Mouse (Mus musculus): ENCODE measurements around the gene Dnttip1. TPM values are rescaled to one million over a fixed set of nuclear protein-coding genes. Genes with fewer than 3 reads are reported as not detected.

The Dnttip1 gene
- polyA plus RNA-seq, 1 experiment from 2014 or later = 55.1 TPM

DNA sequence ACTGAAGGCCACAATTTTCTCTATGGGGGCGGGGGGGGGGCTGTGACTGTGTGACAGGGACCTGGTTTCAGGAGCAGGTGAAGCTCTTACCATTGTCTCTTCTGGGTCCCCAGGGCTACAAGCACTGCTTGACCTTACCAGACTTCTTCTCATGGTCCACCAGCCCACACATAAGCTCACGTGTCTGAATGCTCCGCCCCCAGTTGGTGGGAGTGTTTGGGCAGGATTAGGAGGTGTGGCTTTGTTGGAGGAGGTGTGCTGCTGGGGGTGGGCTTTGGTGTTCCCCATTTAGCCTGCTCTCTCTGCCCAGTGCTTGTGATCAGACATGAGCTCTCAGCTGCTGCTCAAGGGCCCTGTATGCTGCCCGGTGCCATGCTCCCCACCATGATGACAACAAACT is 22.5 kb upstream of the Dnttip1 start:
- H3K4me1 ChIP-seq (ENCODE audit: control insufficient read depth, insufficient read depth, low read length) = no peaks in the 10 kb centered on the region
- H3K36me3 ChIP-seq (ENCODE audit: control insufficient read depth, insufficient read depth, low read length) = no peaks in the 10 kb centered on the region
- ATAC-seq = no peak
- H3K4me3 ChIP-seq (ENCODE audit: low read depth, low read length) = no peak overlapping the region
- no peaks in the 10 kb centered on the region for H3K27me3 ChIP-seq (ENCODE audit: control insufficient read depth, insufficient read depth, low read depth, low read length)
- no peak overlapping the region for H3K9ac ChIP-seq (ENCODE audit: low read depth, low read length)
- H3K4me2 ChIP-seq (ENCODE audit: low read length) = no peak overlapping the region
- H3K27ac ChIP-seq (ENCODE audit: low read length) = no peak overlapping the region
- H3K9me3 ChIP-seq (replicated peaks; ENCODE audit: control insufficient read depth, low read length, poor library complexity, severe bottlenecking) = no peaks in the 10 kb centered on the region
- WGBS = 50% methylated on average over 4 of the region's 4 CpGs

DNA sequence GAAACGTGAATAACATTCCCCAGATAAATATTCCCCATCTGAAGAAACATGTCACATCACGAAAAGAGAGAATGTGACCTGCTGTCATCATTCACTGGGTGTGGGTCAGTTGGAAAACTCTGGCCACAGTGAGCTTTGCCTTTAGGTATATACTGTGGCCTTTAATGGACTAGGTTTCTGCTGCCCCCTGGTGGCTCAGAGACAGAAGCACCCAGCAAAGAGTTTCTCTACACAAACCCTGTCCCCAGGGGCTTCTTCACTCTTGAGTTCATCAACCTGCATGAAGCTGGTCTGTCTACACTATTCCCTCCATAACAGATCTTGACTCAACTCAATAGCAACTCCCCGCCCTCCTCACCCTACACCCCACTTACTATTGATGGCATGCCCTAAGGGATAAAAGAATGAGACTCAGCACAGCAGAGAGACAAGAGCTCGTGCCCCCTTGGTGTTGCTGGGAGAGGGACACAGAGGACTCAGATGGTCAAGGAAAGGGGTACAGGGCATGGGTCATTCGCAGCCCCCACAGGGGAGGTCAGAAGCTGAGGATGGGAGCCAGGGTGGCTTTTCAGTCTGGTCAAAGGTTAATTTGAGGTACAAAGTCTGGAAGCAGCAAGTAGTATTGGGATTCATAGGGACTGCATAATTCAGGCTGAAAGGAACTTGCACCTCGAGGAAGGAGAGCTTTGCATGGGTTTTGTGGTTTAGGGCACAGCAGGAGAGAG is 19.7 kb upstream of the Dnttip1 start:
- Histone ChIP-seq H3K36me3 (ENCODE audit: control insufficient read depth, insufficient read depth, low read length) (no peaks in the 10 kb centered on the region), H3K4me2 (ENCODE audit: low read length) (no peak overlapping the region), H3K27me3 (ENCODE audit: control insufficient read depth, insufficient read depth, low read depth, low read length) (no peaks in the 10 kb centered on the region), H3K4me3 (ENCODE audit: low read depth, low read length) (no peak overlapping the region), H3K9me3 (replicated peaks; ENCODE audit: control insufficient read depth, low read length, poor library complexity, severe bottlenecking) (no peaks in the 10 kb centered on the region), H3K27ac (ENCODE audit: low read length) (no peak overlapping the region), H3K4me1 (ENCODE audit: control insufficient read depth, insufficient read depth, low read length) (no peaks in the 10 kb centered on the region), H3K9ac (ENCODE audit: low read depth, low read length) (no peak overlapping the region)
- no peak for ATAC-seq
- 23% methylated on average over 6 of the region's 6 CpGs for WGBS

- H3K36me3 ChIP-seq (ENCODE audit: control insufficient read depth, insufficient read depth, low read length) = no peaks in the 10 kb centered on the region
- H3K4me2 ChIP-seq (ENCODE audit: low read length) = no peak overlapping the region
- no peak overlapping the region for H3K4me3 ChIP-seq (ENCODE audit: low read depth, low read length)
- no peak overlapping the region for H3K27ac ChIP-seq (ENCODE audit: low read length)
- no peak overlapping the region for H3K9ac ChIP-seq (ENCODE audit: low read depth, low read length)
- WGBS = 74% methylated on average over 5 of the region's 5 CpGs
- H3K4me1 ChIP-seq (ENCODE audit: control insufficient read depth, insufficient read depth, low read length) = no peaks in the 10 kb centered on the region
- no peaks in the 10 kb centered on the region for H3K27me3 ChIP-seq (ENCODE audit: control insufficient read depth, insufficient read depth, low read depth, low read length)
- H3K9me3 ChIP-seq (replicated peaks; ENCODE audit: control insufficient read depth, low read length, poor library complexity, severe bottlenecking) = no peaks in the 10 kb centered on the region
- no peak for ATAC-seq
Measured at GRCm38 (mm10) chr2:164731719-164732118, 14.1 kb upstream of the Dnttip1 start.

GRCm38 (mm10) chr2:164733259-164733658 is 12.5 kb upstream of the Dnttip1 start:
- ATAC-seq = no peak
- H3K9ac ChIP-seq (ENCODE audit: low read depth, low read length) = no peak overlapping the region
- no peaks in the 10 kb centered on the region for H3K27me3 ChIP-seq (ENCODE audit: control insufficient read depth, insufficient read depth, low read depth, low read length)
- H3K27ac ChIP-seq (ENCODE audit: low read length) = no peak overlapping the region
- H3K36me3 ChIP-seq (ENCODE audit: control insufficient read depth, insufficient read depth, low read length) = no peaks in the 10 kb centered on the region
- H3K4me2 ChIP-seq (ENCODE audit: low read length) = no peak overlapping the region
- no peak overlapping the region for H3K4me3 ChIP-seq (ENCODE audit: low read depth, low read length)
- H3K4me1 ChIP-seq (ENCODE audit: control insufficient read depth, insufficient read depth, low read length) = no peaks in the 10 kb centered on the region
- no peaks in the 10 kb centered on the region for H3K9me3 ChIP-seq (replicated peaks; ENCODE audit: control insufficient read depth, low read length, poor library complexity, severe bottlenecking)
- 74% methylated on average over 2 of the region's 2 CpGs for WGBS

DNA sequence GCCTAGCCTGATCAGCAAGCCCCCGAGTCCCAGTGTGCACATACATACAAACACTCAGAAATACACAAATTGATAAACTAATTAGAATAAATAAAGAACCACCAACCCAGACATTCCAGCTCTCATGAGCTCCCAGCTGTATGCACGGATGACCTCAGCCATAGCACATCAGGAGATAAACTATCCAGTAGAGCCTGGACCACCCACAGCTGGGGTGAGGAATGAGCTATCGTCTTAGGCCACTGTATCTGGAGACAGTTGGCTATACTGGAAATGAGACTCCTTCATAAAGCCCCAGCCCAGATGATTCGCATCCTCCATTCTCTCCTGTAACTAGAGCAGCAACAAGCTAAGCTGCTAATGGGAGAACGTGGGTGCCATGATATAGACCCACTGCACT is 10.9 kb upstream of the Dnttip1 start:
- H3K4me3 ChIP-seq (ENCODE audit: low read depth, low read length) = no peak overlapping the region
- H3K27me3 ChIP-seq (ENCODE audit: control insufficient read depth, insufficient read depth, low read depth, low read length) = no peaks in the 10 kb centered on the region
- H3K9me3 ChIP-seq (replicated peaks; ENCODE audit: control insufficient read depth, low read length, poor library complexity, severe bottlenecking) = no peaks in the 10 kb centered on the region
- H3K27ac ChIP-seq (ENCODE audit: low read length) = no peak overlapping the region
- ATAC-seq = no peak
- no peaks in the 10 kb centered on the region for H3K4me1 ChIP-seq (ENCODE audit: control insufficient read depth, insufficient read depth, low read length)
- 90% methylated on average over 5 of the region's 5 CpGs for WGBS
- H3K36me3 ChIP-seq (ENCODE audit: control insufficient read depth, insufficient read depth, low read length) = no peaks in the 10 kb centered on the region
- no peak overlapping the region for H3K9ac ChIP-seq (ENCODE audit: low read depth, low read length)
- H3K4me2 ChIP-seq (ENCODE audit: low read length) = no peak overlapping the region

GRCm38 (mm10) chr2:164735446-164735845 is 10.3 kb upstream of the Dnttip1 start:
- Histone ChIP-seq H3K27ac (ENCODE audit: low read length) (no peak overlapping the region), H3K4me1 (ENCODE audit: control insufficient read depth, insufficient read depth, low read length) (no peaks in the 10 kb centered on the region), H3K4me2 (ENCODE audit: low read length) (no peak overlapping the region), H3K36me3 (ENCODE audit: control insufficient read depth, insufficient read depth, low read length) (no peaks in the 10 kb centered on the region), H3K4me3 (ENCODE audit: low read depth, low read length) (no peak overlapping the region), H3K9ac (ENCODE audit: low read depth, low read length) (no peak overlapping the region), H3K9me3 (replicated peaks; ENCODE audit: control insufficient read depth, low read length, poor library complexity, severe bottlenecking) (no peaks in the 10 kb centered on the region), H3K27me3 (ENCODE audit: control insufficient read depth, insufficient read depth, low read depth, low read length) (no peaks in the 10 kb centered on the region)
- 90% methylated on average over 5 of the region's 5 CpGs for WGBS
- ATAC-seq = no peak

DNA sequence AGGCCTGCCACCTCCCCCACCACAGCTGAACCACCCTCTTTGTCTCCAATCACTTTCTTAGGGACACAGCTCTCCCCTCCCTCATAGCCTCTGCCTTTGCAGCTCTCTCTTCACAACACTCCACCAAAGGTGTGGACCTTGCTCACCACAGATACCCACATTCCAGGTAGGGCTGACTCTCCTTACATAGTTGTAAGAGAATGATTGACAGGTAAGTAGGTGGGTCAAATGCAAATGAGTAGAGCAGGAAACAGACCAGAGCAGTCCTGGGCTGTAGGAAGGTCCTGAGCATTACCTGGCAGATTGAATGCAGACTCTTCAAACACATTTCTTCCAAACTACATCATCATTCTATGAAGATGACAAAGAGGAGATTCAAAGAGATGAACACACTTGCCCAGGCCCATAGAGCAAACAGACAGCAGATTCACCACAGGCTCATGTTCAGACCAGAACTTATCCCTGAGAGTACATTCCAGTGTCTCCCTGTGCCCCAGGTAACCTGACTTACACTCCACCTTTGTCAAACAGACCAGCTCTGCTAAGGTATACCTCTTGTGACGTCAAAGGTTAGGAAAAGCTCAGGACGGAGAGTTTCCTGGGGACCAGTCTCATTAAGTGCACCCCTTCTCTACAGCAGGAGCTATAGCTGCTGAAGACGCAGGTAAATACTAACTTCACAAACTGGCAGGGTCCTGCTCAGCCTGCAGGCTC is 8.2 kb upstream of the Dnttip1 start:
- Histone ChIP-seq H3K27ac (ENCODE audit: low read length) (no peak overlapping the region), H3K4me1 (ENCODE audit: control insufficient read depth, insufficient read depth, low read length) (no peaks in the 10 kb centered on the region), H3K27me3 (ENCODE audit: control insufficient read depth, insufficient read depth, low read depth, low read length) (no peaks in the 10 kb centered on the region), H3K9ac (ENCODE audit: low read depth, low read length) (no peak overlapping the region), H3K4me2 (ENCODE audit: low read length) (no peak overlapping the region), H3K4me3 (ENCODE audit: low read depth, low read length) (no peak overlapping the region), H3K36me3 (ENCODE audit: control insufficient read depth, insufficient read depth, low read length) (no peaks in the 10 kb centered on the region), H3K9me3 (replicated peaks; ENCODE audit: control insufficient read depth, low read length, poor library complexity, severe bottlenecking) (no peaks in the 10 kb centered on the region)
- no peak for ATAC-seq
- 67% methylated on average over 3 of the region's 3 CpGs for WGBS

DNA sequence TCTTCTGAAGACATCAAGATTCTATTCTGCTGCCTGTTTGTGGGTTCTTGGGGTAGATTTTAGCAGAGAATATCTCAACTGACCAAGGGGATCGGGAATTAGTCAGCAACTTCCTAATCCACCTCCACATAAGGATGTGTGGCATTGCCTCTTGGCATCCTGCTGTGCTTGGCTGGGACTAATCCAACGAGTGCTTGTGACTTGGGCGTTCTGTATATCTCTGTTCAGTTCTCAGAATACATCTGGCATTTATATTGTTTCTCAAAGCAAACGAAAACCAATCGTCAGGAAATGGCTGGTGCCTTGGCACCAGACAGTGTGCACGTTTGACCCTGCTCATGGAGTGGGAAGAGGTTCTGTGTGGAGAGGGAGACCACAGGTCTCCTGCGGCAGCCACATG is 5.9 kb upstream of the Dnttip1 start:
- Histone ChIP-seq H3K9me3 (replicated peaks; ENCODE audit: control insufficient read depth, low read length, poor library complexity, severe bottlenecking) (no peaks in the 10 kb centered on the region), H3K9ac (ENCODE audit: low read depth, low read length) (no peak overlapping the region), H3K4me2 (ENCODE audit: low read length) (no peak overlapping the region), H3K27ac (ENCODE audit: low read length) (no peak overlapping the region), H3K36me3 (ENCODE audit: control insufficient read depth, insufficient read depth, low read length) (no peaks in the 10 kb centered on the region), H3K4me1 (ENCODE audit: control insufficient read depth, insufficient read depth, low read length) (peaks cover 1% of the 10 kb centered on the region), H3K4me3 (ENCODE audit: low read depth, low read length) (no peak overlapping the region), H3K27me3 (ENCODE audit: control insufficient read depth, insufficient read depth, low read depth, low read length) (no peaks in the 10 kb centered on the region)
- no peak for ATAC-seq
- 50% methylated on average over 7 of the region's 7 CpGs for WGBS

DNA sequence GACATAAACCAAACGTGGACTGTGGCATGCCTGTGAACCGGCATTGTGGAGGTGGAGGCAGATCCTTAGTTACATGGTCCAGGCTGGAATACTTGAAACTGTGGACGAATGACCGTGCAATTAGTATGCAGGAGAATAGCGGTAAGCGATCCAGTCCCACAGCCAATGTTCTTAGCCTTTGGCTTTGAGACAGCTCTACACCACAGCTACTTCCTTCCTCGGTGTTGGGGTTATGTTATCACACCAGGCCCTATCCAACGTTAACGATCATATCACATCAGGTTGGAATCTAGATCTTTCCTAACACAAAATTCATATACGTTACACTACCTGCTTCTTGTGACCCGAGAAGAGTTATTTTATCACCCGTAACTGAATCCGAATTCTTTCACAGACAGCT is 796 bp upstream of the Dnttip1 start:
- no peak for ATAC-seq
- H3K9ac ChIP-seq (ENCODE audit: low read depth, low read length) = peak overlapping the region; percentile 93
- WGBS = 77% methylated on average over 13 of the region's 13 CpGs

More for the DNA sequence above, 796 bp upstream of the Dnttip1 start:
- Histone ChIP-seq H3K4me1 (ENCODE audit: control insufficient read depth, insufficient read depth, low read length) (peaks cover 26% of the 10 kb centered on the region), H3K27me3 (ENCODE audit: control insufficient read depth, insufficient read depth, low read depth, low read length) (no peaks in the 10 kb centered on the region), H3K9me3 (replicated peaks; ENCODE audit: control insufficient read depth, low read length, poor library complexity, severe bottlenecking) (no peaks in the 10 kb centered on the region), H3K4me2 (ENCODE audit: low read length) (peak overlapping the region; percentile 91), H3K4me3 (ENCODE audit: low read depth, low read length) (peak overlapping the region; percentile 90), H3K27ac (ENCODE audit: low read length) (no peak overlapping the region), H3K36me3 (ENCODE audit: control insufficient read depth, insufficient read depth, low read length) (no peaks in the 10 kb centered on the region)

Measured in midbrain, embryonic 16.5 days (tissue).